ENCODE assay signal across 12 mouse cellular contexts in genomic region chr5:125147124-125147523, GRCm38 (mm10). TPM values are rescaled to one million over a fixed set of nuclear protein-coding genes. Genes with fewer than 3 reads are reported as not detected.
A peak's percentile ranks its signal among the peaks of the same experiment; 100 is the strongest.
DNase-seq lines count a peak whose midpoint lies in the region; ATAC-seq and TF ChIP-seq lines count a peak whose summit lies in the region.
"Had no signal": no experiment of that assay in that cellular context is flagged by ENCODE, and none has a peak within 500 bp of the region (broad histone marks: within the 10 kb centered on the region; RNA-seq: fewer than 3 reads in every experiment).

No protein-coding gene starts in this region.

- no peak for TF ChIP-seq EP300 in liver, postnatal 0 days (IDR thresholded peaks at IDR 0.05; ENCODE audit: low read depth)

- peak overlapping the region; percentile 91; the same call in 1 of the 2 replicates for H3K27ac ChIP-seq in forebrain, embryonic 13.5 days
- no peak overlapping the region for H3K27ac ChIP-seq in forebrain, embryonic 11.5 days (ENCODE audit: low read depth, low read length)
- H3K27ac ChIP-seq in liver, adult 2 months (replicated peaks; ENCODE audit: insufficient read depth, low read depth, low read length) = no peak overlapping the region
- H3K27ac ChIP-seq in liver, postnatal 0 days (ENCODE audit: low read depth) = no peak overlapping the region
- H3K27ac ChIP-seq in embryonic facial prominence, embryonic 12.5 days = 0 out of 2 replicates have a peak overlapping the region, but pooled peaks have one; percentile 12
- peak overlapping the region; percentile 83; the same call in 1 of the 2 replicates for H3K27ac ChIP-seq in limb, embryonic 15.5 days
- H3K27ac ChIP-seq: left cerebral cortex, adult 2 months had no signal

- H3K4me3 ChIP-seq in forebrain, embryonic 13.5 days = no peak overlapping the region
- H3K4me3 ChIP-seq in forebrain, embryonic 11.5 days (ENCODE audit: low read depth, low read length) = no peak overlapping the region
- no peak overlapping the region for H3K4me3 ChIP-seq in liver, adult 2 months (ENCODE audit: insufficient read depth, low read depth, low read length)
- H3K4me3 ChIP-seq in liver, postnatal 0 days (ENCODE audit: low read depth, low read length) = no peak overlapping the region
- no peak overlapping the region for H3K4me3 ChIP-seq in embryonic facial prominence, embryonic 12.5 days
- no peak overlapping the region for H3K4me3 ChIP-seq in limb, embryonic 15.5 days
- H3K4me3 ChIP-seq: layer of hippocampus, adult 2 months; left cerebral cortex, adult 2 months had no signal

- no peaks in the 10 kb centered on the region for H3K27me3 ChIP-seq in forebrain, embryonic 13.5 days
- no peaks in the 10 kb centered on the region for H3K27me3 ChIP-seq in forebrain, embryonic 11.5 days (ENCODE audit: control insufficient read depth, insufficient read depth, low read length)
- no peaks in the 10 kb centered on the region for H3K27me3 ChIP-seq in liver, adult 2 months (ENCODE audit: control insufficient read depth, insufficient read depth, low read length)
- H3K27me3 ChIP-seq in liver, postnatal 0 days (ENCODE audit: insufficient read depth, low read length) = no peaks in the 10 kb centered on the region
- H3K27me3 ChIP-seq in embryonic facial prominence, embryonic 12.5 days = no peaks in the 10 kb centered on the region
- no peaks in the 10 kb centered on the region for H3K27me3 ChIP-seq in limb, embryonic 15.5 days

- no peaks in the 10 kb centered on the region for H3K9me3 ChIP-seq in forebrain, embryonic 13.5 days (replicated peaks)
- no peaks in the 10 kb centered on the region for H3K9me3 ChIP-seq in forebrain, embryonic 11.5 days (ENCODE audit: control insufficient read depth, low read length)
- H3K9me3 ChIP-seq in liver, postnatal 0 days (ENCODE audit: low read length) = no peaks in the 10 kb centered on the region
- H3K9me3 ChIP-seq in embryonic facial prominence, embryonic 12.5 days = no peaks in the 10 kb centered on the region
- no peaks in the 10 kb centered on the region for H3K9me3 ChIP-seq in limb, embryonic 15.5 days

- peaks cover 85% of the 10 kb centered on the region for H3K4me1 ChIP-seq in forebrain, embryonic 13.5 days
- H3K4me1 ChIP-seq in forebrain, embryonic 11.5 days (replicated peaks; ENCODE audit: control insufficient read depth, insufficient read depth, low read length) = peaks cover 38% of the 10 kb centered on the region
- H3K4me1 ChIP-seq in liver, adult 2 months (ENCODE audit: control insufficient read depth, insufficient read depth, low read length) = peaks cover 21% of the 10 kb centered on the region
- peaks cover 5% of the 10 kb centered on the region for H3K4me1 ChIP-seq in liver, postnatal 0 days (ENCODE audit: insufficient read depth)
- peaks cover 41% of the 10 kb centered on the region for H3K4me1 ChIP-seq in embryonic facial prominence, embryonic 12.5 days
- H3K4me1 ChIP-seq in limb, embryonic 15.5 days = peaks cover 88% of the 10 kb centered on the region

- no peaks in the 10 kb centered on the region for H3K36me3 ChIP-seq in forebrain, embryonic 13.5 days (ENCODE audit: poor library complexity, severe bottlenecking)
- H3K36me3 ChIP-seq in forebrain, embryonic 11.5 days (ENCODE audit: control insufficient read depth, insufficient read depth, low read length) = no peaks in the 10 kb centered on the region
- no peaks in the 10 kb centered on the region for H3K36me3 ChIP-seq in liver, adult 2 months (ENCODE audit: control insufficient read depth, insufficient read depth, low read length)
- no peaks in the 10 kb centered on the region for H3K36me3 ChIP-seq in liver, postnatal 0 days (replicated peaks; ENCODE audit: insufficient read depth, low read length)
- H3K36me3 ChIP-seq in embryonic facial prominence, embryonic 12.5 days = no peaks in the 10 kb centered on the region
- H3K36me3 ChIP-seq in limb, embryonic 15.5 days = no peaks in the 10 kb centered on the region

- H3K9ac ChIP-seq in forebrain, embryonic 13.5 days = no peak overlapping the region
- H3K9ac ChIP-seq in forebrain, embryonic 11.5 days (ENCODE audit: low read length) = no peak overlapping the region
- no peak overlapping the region for H3K9ac ChIP-seq in liver, adult 2 months (ENCODE audit: low read depth, low read length)
- H3K9ac ChIP-seq in liver, postnatal 0 days (replicated peaks) = no peak overlapping the region
- no peak overlapping the region for H3K9ac ChIP-seq in embryonic facial prominence, embryonic 12.5 days
- H3K9ac ChIP-seq in limb, embryonic 15.5 days = no peak overlapping the region

- no peak overlapping the region for H3K4me2 ChIP-seq in forebrain, embryonic 13.5 days
- H3K4me2 ChIP-seq in forebrain, embryonic 11.5 days (ENCODE audit: low read depth, low read length, severe bottlenecking) = no peak overlapping the region
- H3K4me2 ChIP-seq in liver, postnatal 0 days (ENCODE audit: low read depth, low read length) = no peak overlapping the region
- H3K4me2 ChIP-seq in embryonic facial prominence, embryonic 12.5 days (replicated peaks) = no peak overlapping the region
- no peak overlapping the region for H3K4me2 ChIP-seq in limb, embryonic 15.5 days
- H3K4me2 ChIP-seq: liver, embryonic 11.5 days had no signal

- no peak for DNase-seq in forebrain, embryonic 11.5 days (ENCODE audit: low spot score)
- peak; percentile 74 for DNase-seq in liver, adult 2 months (ENCODE audit: extremely low read depth, low read depth, low spot score)
- no peak for DNase-seq in liver, postnatal 0 days
- no peak for DNase-seq in right cerebral cortex, postnatal 4 days
- no peak for DNase-seq in thymus, postnatal 14 days
- DNase-seq: heart, postnatal 36 days had no signal

- ATAC-seq in forebrain, embryonic 13.5 days = no peak
- no peak for ATAC-seq in forebrain, embryonic 11.5 days (replicated peaks; ENCODE audit: low FRiP score)
- no peak for ATAC-seq in liver, postnatal 0 days
- no peak for ATAC-seq in embryonic facial prominence, embryonic 12.5 days (ENCODE audit: insufficient number of reproducible peaks, insufficient read depth, low FRiP score, low TSS enrichment)
- ATAC-seq in limb, embryonic 15.5 days (ENCODE audit: insufficient number of reproducible peaks, low FRiP score, low TSS enrichment, low read depth) = no peak

- no peak for TF ChIP-seq CTCF in liver, adult 2 months (IDR thresholded peaks at IDR 0.05; ENCODE audit: low read depth, low read length)
- TF ChIP-seq CTCF in liver, postnatal 0 days (IDR thresholded peaks at IDR 0.05; ENCODE audit: low read depth) = no peak

- WGBS in forebrain, embryonic 13.5 days = 89% methylated on average over 4 of the region's 5 CpGs
- WGBS in forebrain, embryonic 11.5 days = 88% methylated on average over 5 of the region's 5 CpGs
- 40% methylated on average over 5 of the region's 5 CpGs for WGBS in liver, adult 2 months
- WGBS in liver, postnatal 0 days (ENCODE audit: insufficient replicate concordance) = 73% methylated on average over 5 of the region's 5 CpGs
- 88% methylated on average over 4 of the region's 5 CpGs for whole genome bisulfite sequencing in embryonic facial prominence, embryonic 12.5 days
- WGBS in limb, embryonic 15.5 days = 65% methylated on average over 5 of the region's 5 CpGs

- no peak for TF ChIP-seq POLR2A in liver, adult 2 months (IDR thresholded peaks at IDR 0.05; ENCODE audit: extremely low read depth, insufficient read depth, low read length)

- H3K79me2 ChIP-seq in liver, adult 2 months (ENCODE audit: control insufficient read depth, insufficient read depth, low read length) = peaks cover 56% of the 10 kb centered on the region

RNA-seq across cellular contexts. Expression of gene Ncor2, which starts 31.9 kb away (rescaled TPM):
- 25.6 and 27.3 TPM in 2 replicates for polyA plus RNA-seq in forebrain, embryonic 13.5 days (2015; fragmentation: Nextera tagmentation; extraction: Ambion mirVana)
- 27.3 and 29.5 TPM in 2 replicates for polyA plus RNA-seq in forebrain, embryonic 11.5 days (2014; fragmentation: Nextera tagmentation; extraction: Ambion mirVana)
- total RNA-seq in liver, adult 2 months (2014; rRNA removed) = 7.1 and 9.4 TPM in 2 replicates
- 15.0 and 17.0 TPM in 2 replicates for polyA plus RNA-seq in liver, adult 2 months (2012; rRNA removed)
- polyA plus RNA-seq in liver, postnatal 0 days (2015; fragmentation: Nextera tagmentation; extraction: Ambion mirVana) = 3.1 and 3.4 TPM in 2 replicates
- 31.6 and 33.4 TPM in 2 replicates for polyA plus RNA-seq in embryonic facial prominence, embryonic 12.5 days (2016; fragmentation: Nextera tagmentation; extraction: Ambion mirVana)
- polyA plus RNA-seq in limb, embryonic 15.5 days (2015; fragmentation: Nextera tagmentation; extraction: Ambion mirVana) = 32.7 and 34.1 TPM in 2 replicates

Comparison
In these comparisons a context has a peak if more than half of its experiments do, and no peak if none do; other contexts are left out.
1. H3K27ac ChIP-seq: peak in forebrain, embryonic 13.5 days (single experiment), embryonic facial prominence, embryonic 12.5 days (single experiment) and limb, embryonic 15.5 days (single experiment); none in forebrain, embryonic 11.5 days (single experiment), liver, adult 2 months (single experiment) and liver, postnatal 0 days (single experiment).